Mouse (Mus musculus) hematopoietic stem cell, adult 5-6 weeks (primary cell): ENCODE measurements around the gene Gm3238. TPM values are rescaled to one million over a fixed set of nuclear protein-coding genes. Genes with fewer than 3 reads are reported as not detected.
"Not testable (repeated sequence)": the region's sequence is repeated elsewhere in the genome, so short reads cannot be mapped to it uniquely, and the experiment has no call there.

Experiments
- ATAC-seq, 2 experiments: fragments of 125-278 bp in 1 of 2; replicated peaks in 1 of 2; 2 replicates each; pipeline ENCODE4 v1.8.0; 2016 to 2017; ENCODE audit warnings: inconsistent platforms in 2 of 2, mild to moderate bottlenecking in 2 of 2, moderate number of reproducible peaks in 2 of 2, low read depth in 1 of 2, moderate TSS enrichment in 1 of 2; ENCODE audit not compliant: low FRiP score in 2 of 2, poor library complexity in 2 of 2, severe bottlenecking in 2 of 2, insufficient read depth in 1 of 2, low TSS enrichment in 1 of 2
- total RNA-seq: library from RNA; stranded (forward); fragments of 172-1452, 232-1000 nt; gene quantifications from 2 replicates; pipeline ENCODE4 v1.2.3, GENCODE M21; 2017

Gm3238 gene
- not detected in 2 replicates for total RNA-seq

GRCm38 (mm10) chr10:77771225-77771624 lies at the start of gene Gm3238:
Gene Gm3238, minus strand, starts transcription at chr10:77771325.
- not testable (repeated sequence) for ATAC-seq

- no peak for ATAC-seq
These were observed 48.1 kb upstream of the Gm3238 start for GRCm38 (mm10) chr10:77819203-77819602.

GRCm38 (mm10) chr10:77818523-77818922 lies 47.4 kb upstream of the Gm3238 start:
- ATAC-seq, result no peak

GRCm38 (mm10) chr10:77815514-77815913 lies 44.4 kb upstream of the Gm3238 start:
- ATAC-seq, result peak in 1 of 2 experiments; percentile 32; a peak in 1 of 4 replicates

GRCm38 (mm10) chr10:77814382-77814781 lies 43.3 kb upstream of the Gm3238 start, which contains the start of gene Gm2696:
Gene Gm2696, plus strand, starts transcription at chr10:77814682.
- no peak for ATAC-seq

- no peak for ATAC-seq
These were observed 40.6 kb upstream of the Gm3238 start, which contains the start of gene Gm9507 for GRCm38 (mm10) chr10:77811743-77812142. Gene Gm9507, minus strand, starts transcription at chr10:77811843.

- no peak for ATAC-seq
These were observed 33.0 kb upstream of the Gm3238 start for GRCm38 (mm10) chr10:77804095-77804494.

- no peak for ATAC-seq
These were observed 27.9 kb upstream of the Gm3238 start, which contains the start of gene Gm19668 for GRCm38 (mm10) chr10:77798921-77799508. Gene Gm19668, minus strand, starts transcription at chr10:77799133.

DNA sequence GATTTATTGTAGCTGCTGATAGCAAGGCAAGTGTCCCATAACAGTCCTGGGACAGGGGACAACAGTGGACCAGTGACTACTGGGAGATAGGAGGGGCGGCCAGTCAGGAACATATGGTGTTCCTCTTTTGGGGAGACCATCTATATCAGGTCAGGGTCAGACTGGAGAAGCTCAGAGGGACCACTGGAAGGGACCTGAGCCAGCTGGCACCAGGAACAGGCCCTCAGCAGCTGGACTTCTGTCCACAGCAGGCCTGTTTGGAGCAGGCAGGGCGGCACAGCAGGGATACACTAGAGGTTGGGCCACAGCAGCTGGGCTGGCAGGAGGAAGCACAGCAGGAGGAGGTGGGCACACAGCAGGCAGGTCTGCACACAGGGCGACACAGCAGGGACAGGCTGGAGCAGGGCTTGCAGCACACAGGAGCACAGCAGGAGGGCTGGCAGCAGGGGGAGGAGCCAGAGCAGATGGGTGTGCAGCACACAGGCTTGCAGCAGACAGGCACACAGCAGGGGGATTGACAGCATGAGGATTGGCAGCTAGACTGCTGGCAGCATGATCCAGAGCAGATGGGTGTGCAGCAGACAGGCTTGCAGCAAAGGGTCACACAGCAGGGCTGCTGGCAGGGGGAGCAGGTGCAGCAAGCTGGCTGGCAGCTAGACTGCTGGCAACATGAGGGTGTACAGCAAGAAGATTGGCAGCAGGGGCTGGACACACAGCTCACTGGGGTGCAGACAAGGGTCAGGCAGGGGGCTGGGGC lies 27.2 kb upstream of the Gm3238 start:
- not testable (repeated sequence) for ATAC-seq

DNA sequence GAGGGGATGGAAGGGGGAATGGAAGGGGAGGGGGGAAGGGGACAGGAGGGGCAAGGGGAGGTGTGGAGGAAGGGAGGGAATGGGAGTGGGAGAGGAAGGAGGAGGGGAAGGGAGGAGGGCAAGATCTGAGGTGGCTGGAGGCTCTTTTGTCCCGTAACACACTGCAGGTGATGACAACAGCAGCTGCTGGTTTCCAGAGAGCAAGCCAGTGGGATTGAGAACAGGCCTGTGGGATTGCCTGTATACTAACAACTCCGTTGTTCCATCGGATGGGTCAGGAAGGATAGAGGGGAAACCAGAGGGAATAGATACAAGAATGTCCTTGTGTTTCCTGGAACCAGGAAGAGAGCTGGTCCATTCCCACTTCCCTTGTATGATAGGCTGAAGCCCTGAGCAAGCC lies 26.6 kb upstream of the Gm3238 start:
- no peak for ATAC-seq

GRCm38 (mm10) chr10:77794976-77795375 lies 23.9 kb upstream of the Gm3238 start, which contains the start of gene Gm9639:
Gene Gm9639, minus strand, starts transcription at chr10:77795076.
- ATAC-seq, result no peak

GRCm38 (mm10) chr10:77788621-77789020 lies 17.5 kb upstream of the Gm3238 start:
- ATAC-seq, result no peak

GRCm38 (mm10) chr10:77787876-77788275 lies 16.8 kb upstream of the Gm3238 start, which contains the start of gene Gm7137:
Gene Gm7137, minus strand, starts transcription at chr10:77788200.
- ATAC-seq, result not testable (repeated sequence)

DNA sequence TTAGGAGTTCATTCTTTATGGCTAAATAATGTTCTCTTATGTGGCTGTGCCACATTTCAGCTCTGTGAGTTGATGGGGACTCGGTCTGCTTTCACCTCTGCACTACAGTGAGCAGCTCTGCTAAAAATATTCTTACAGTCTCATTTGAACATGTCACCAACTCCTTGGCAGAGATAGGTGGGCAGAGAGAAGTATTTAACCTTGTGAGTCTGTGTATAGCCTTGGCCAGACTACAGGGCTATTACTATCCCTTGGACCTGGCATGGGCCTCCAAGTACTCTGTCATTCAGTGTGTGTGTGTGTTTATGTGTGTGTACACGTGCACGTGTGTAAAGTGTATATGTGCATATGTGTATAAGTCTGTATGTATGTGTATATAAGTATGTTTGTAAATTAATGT lies 12.3 kb upstream of the Gm3238 start:
- not testable (repeated sequence) for ATAC-seq

- ATAC-seq, result not testable (repeated sequence)
These were observed 11.3 kb upstream of the Gm3238 start, which contains the start of gene Gm3250 for GRCm38 (mm10) chr10:77782442-77782841. Gene Gm3250, minus strand, starts transcription at chr10:77782542.

DNA sequence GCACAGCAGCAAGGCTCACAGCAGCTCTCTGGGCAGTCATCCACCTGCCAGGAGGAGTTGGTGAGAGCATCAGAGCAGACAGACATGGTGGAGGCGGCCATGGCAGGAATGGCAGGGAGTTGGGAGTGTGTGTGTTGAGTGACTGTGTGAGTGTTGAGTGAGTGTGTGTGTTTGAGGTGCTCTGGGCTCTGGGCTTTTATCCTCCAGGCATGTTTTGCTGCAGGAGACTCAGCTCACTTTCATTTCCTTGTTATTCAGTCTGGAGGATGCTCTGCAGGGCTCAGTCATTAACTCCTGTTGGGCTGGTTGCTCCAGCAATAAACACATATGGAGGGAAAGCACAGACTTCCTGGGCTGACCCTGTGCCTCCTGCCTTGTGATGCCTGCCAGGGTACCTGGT lies 5.7 kb upstream of the Gm3238 start, which contains the start of gene Gm7138:
Gm7138 (minus strand) TSS at position 101 of the 400 bp plus-strand sequence.
- ATAC-seq, result not testable (repeated sequence)

- not testable (repeated sequence) for ATAC-seq
These were observed 1.0 kb upstream of the Gm3238 start for GRCm38 (mm10) chr10:77772142-77772541.

- no peak for ATAC-seq
These were observed 1.4 kb downstream of the Gm3238 start for GRCm38 (mm10) chr10:77769727-77770126.
